Comparison of ENCODE assay signal across 10 mouse cellular contexts in the genomic region with DNA sequence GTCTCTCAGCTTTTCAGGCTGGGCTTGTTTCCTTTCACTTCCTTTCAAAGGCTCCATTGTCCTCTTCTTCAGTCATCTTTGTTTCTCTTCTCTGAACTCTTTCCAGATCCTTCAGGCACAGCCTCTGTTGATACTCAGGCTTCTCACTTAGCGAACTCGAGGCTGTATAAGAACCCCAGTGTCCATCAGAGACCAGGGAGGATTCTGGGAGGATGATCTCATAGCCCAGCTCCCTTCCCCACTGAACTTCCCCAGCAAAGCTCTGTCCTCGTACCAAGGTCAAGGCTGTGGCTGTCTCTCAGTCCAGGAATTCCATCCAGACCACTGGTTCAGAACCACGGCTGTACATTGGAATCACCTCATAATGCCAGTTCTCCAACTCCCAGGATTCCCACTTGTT. TPM values are rescaled to one million over a fixed set of nuclear protein-coding genes. Genes with fewer than 3 reads are reported as not detected.
A peak's percentile ranks its signal among the peaks of the same experiment; 100 is the strongest.
DNase-seq lines count a peak whose midpoint lies in the region; ATAC-seq and TF ChIP-seq lines count a peak whose summit lies in the region.
"Had no signal": no experiment of that assay in that cellular context is flagged by ENCODE, and none has a peak within 500 bp of the region (broad histone marks: within the 10 kb centered on the region; RNA-seq: fewer than 3 reads in every experiment).

No protein-coding gene starts in this region.

- H3K27ac ChIP-seq in midbrain, embryonic 10.5 days (replicated peaks), result 0 out of 2 replicates have a peak overlapping the region, but pooled peaks have one; percentile 23
- H3K27ac ChIP-seq in midbrain, embryonic 11.5 days (ENCODE audit: low read depth, low read length), result no peak overlapping the region
- peak overlapping the region; percentile 40; the same call in 1 of the 2 replicates for H3K27ac ChIP-seq in forebrain, embryonic 10.5 days
- H3K27ac ChIP-seq in stomach, postnatal 0 days (replicated peaks), result peak overlapping the region; percentile 61; the same call in 1 of the 2 replicates
- H3K27ac ChIP-seq: lung, embryonic 15.5 days had no signal

- no peaks in the 10 kb centered on the region for H3K36me3 ChIP-seq in midbrain, embryonic 10.5 days
- H3K36me3 ChIP-seq in midbrain, embryonic 11.5 days (ENCODE audit: control insufficient read depth, insufficient read depth, low read length), result no peaks in the 10 kb centered on the region
- no peaks in the 10 kb centered on the region for H3K36me3 ChIP-seq in forebrain, embryonic 10.5 days (replicated peaks)
- H3K36me3 ChIP-seq in stomach, postnatal 0 days (ENCODE audit: control insufficient read depth, insufficient read depth, low read length), result no peaks in the 10 kb centered on the region
- H3K36me3 ChIP-seq: lung, embryonic 15.5 days had no signal

- no peak for DNase-seq in frontal cortex, postnatal 10 days (ENCODE audit: low spot score in 2 of 2)
- no peak for DNase-seq in midbrain, embryonic 10.5 days (ENCODE audit: low spot score)
- DNase-seq in midbrain, embryonic 11.5 days (ENCODE audit: low spot score, missing footprints), result no peak
- no peak for DNase-seq in forebrain, embryonic 10.5 days (ENCODE audit: extremely low spot score, low spot score)
- no peak for DNase-seq in stomach, postnatal 0 days (ENCODE audit: low spot score)
- no peak for DNase-seq in left cerebral cortex, postnatal 25 days (ENCODE audit: low spot score in 2 of 2)
- DNase-seq in left cerebral cortex, postnatal 4 days, result no peak
- DNase-seq: kidney, adult 11 months had no signal

- no peak for TF ChIP-seq CTCF in stomach, postnatal 0 days (IDR thresholded peaks at IDR 0.05; ENCODE audit: low read depth)

- peaks cover 7% of the 10 kb centered on the region for H3K4me1 ChIP-seq in midbrain, embryonic 10.5 days
- no peaks in the 10 kb centered on the region for H3K4me1 ChIP-seq in midbrain, embryonic 11.5 days (ENCODE audit: control insufficient read depth, insufficient read depth, low read length)
- peaks cover 7% of the 10 kb centered on the region for H3K4me1 ChIP-seq in forebrain, embryonic 10.5 days
- H3K4me1 ChIP-seq in stomach, postnatal 0 days (replicated peaks; ENCODE audit: control insufficient read depth, insufficient read depth), result no peaks in the 10 kb centered on the region

- no peak overlapping the region for H3K4me2 ChIP-seq in midbrain, embryonic 11.5 days
- H3K4me2 ChIP-seq in stomach, postnatal 0 days (replicated peaks; ENCODE audit: low read depth), result no peak overlapping the region
- H3K4me2 ChIP-seq: lung, embryonic 15.5 days had no signal

- H3K9ac ChIP-seq in midbrain, embryonic 11.5 days (ENCODE audit: low read length), result no peak overlapping the region
- no peak overlapping the region for H3K9ac ChIP-seq in stomach, postnatal 0 days (ENCODE audit: low read length)
- H3K9ac ChIP-seq: lung, embryonic 15.5 days had no signal

- 0 out of 2 replicates have a peak, but pooled peaks have one; percentile 50 for ATAC-seq in frontal cortex, adult (ENCODE audit: low TSS enrichment)
- ATAC-seq in midbrain, embryonic 11.5 days (ENCODE audit: low FRiP score), result no peak
- ATAC-seq in stomach, postnatal 0 days (ENCODE audit: low FRiP score, low TSS enrichment), result no peak

- H3K9me3 ChIP-seq in midbrain, embryonic 10.5 days (replicated peaks), result 0 out of 2 replicates have a peak, but pooled peaks cover 7% of the 10 kb centered on the region
- no peaks in the 10 kb centered on the region for H3K9me3 ChIP-seq in midbrain, embryonic 11.5 days (ENCODE audit: control insufficient read depth, low read length)
- H3K9me3 ChIP-seq in forebrain, embryonic 10.5 days, result peaks cover 3% of the 10 kb centered on the region; the same call in 1 of the 2 replicates
- no peaks in the 10 kb centered on the region for H3K9me3 ChIP-seq in stomach, postnatal 0 days (ENCODE audit: control insufficient read depth, low read length)
- H3K9me3 ChIP-seq: lung, embryonic 15.5 days had no signal

- intact Hi-C loops in left cerebral cortex, postnatal 25 days (cut with DNase I), result no loop called here
- intact Hi-C loops in left cerebral cortex, postnatal 4 days (cut with DNase I), result no loop called here

- 58% methylated on average over 4 of the region's 4 CpGs for WGBS in midbrain, embryonic 10.5 days
- WGBS in midbrain, embryonic 11.5 days, result 49% methylated on average over 4 of the region's 4 CpGs
- WGBS in forebrain, embryonic 10.5 days, result 43% methylated on average over 4 of the region's 4 CpGs
- 33% methylated on average over 4 of the region's 4 CpGs for WGBS in stomach, postnatal 0 days

- TF ChIP-seq EP300 in stomach, postnatal 0 days (optimal IDR thresholded peaks at IDR 0.05), result no peak

- H3K4me3 ChIP-seq in midbrain, embryonic 10.5 days, result no peak overlapping the region
- H3K4me3 ChIP-seq in midbrain, embryonic 11.5 days (ENCODE audit: low read depth, low read length), result no peak overlapping the region
- no peak overlapping the region for H3K4me3 ChIP-seq in forebrain, embryonic 10.5 days
- no peak overlapping the region for H3K4me3 ChIP-seq in stomach, postnatal 0 days (ENCODE audit: low read depth, low read length)
- H3K4me3 ChIP-seq: lung, embryonic 15.5 days had no signal

- peaks cover 2% of the 10 kb centered on the region; the same call in 1 of the 2 replicates for H3K27me3 ChIP-seq in midbrain, embryonic 10.5 days (ENCODE audit: low read depth, poor library complexity, severe bottlenecking)
- H3K27me3 ChIP-seq in midbrain, embryonic 11.5 days (ENCODE audit: control insufficient read depth, insufficient read depth, low read length), result no peaks in the 10 kb centered on the region
- H3K27me3 ChIP-seq in forebrain, embryonic 10.5 days (ENCODE audit: poor library complexity, severe bottlenecking), result peaks cover 1% of the 10 kb centered on the region; the same call in 1 of the 2 replicates
- H3K27me3 ChIP-seq in stomach, postnatal 0 days (ENCODE audit: control insufficient read depth, insufficient read depth, low read length), result no peaks in the 10 kb centered on the region
- H3K27me3 ChIP-seq: lung, embryonic 15.5 days had no signal

RNA-seq across cellular contexts. Expression of a gene that starts 18.4 kb away (rescaled TPM):
- 0.25 and 0.29 TPM in 2 replicates for polyA plus RNA-seq in midbrain, embryonic 10.5 days (2016; fragmentation: Nextera tagmentation; extraction: Ambion mirVana)
- 0.16 and 0.36 TPM in 2 replicates for polyA plus RNA-seq in midbrain, embryonic 11.5 days (2014; fragmentation: Nextera tagmentation; extraction: Ambion mirVana)
- polyA plus RNA-seq in forebrain, embryonic 10.5 days (2016; fragmentation: Nextera tagmentation; extraction: Ambion mirVana), result 0.18 and 0.27 TPM in 2 replicates
- 20.9 and 24.7 TPM in 2 replicates for polyA plus RNA-seq in stomach, postnatal 0 days (2015; fragmentation: Nextera tagmentation; extraction: Ambion mirVana)
- total RNA-seq in left cerebral cortex, postnatal 25 days (2021), result under 1 TPM; 0.69 to 0.71 TPM
- total RNA-seq in left cerebral cortex, postnatal 4 days (2021), result 1 to 10 TPM; 1.4 to 1.7 TPM

RNA-seq across cellular contexts. Expression of a gene that starts 54.2 kb away (rescaled TPM):
- polyA plus RNA-seq in midbrain, embryonic 10.5 days (2016; fragmentation: Nextera tagmentation; extraction: Ambion mirVana), result not detected in 2 replicates
- polyA plus RNA-seq in midbrain, embryonic 11.5 days (2014; fragmentation: Nextera tagmentation; extraction: Ambion mirVana), result not detected in 2 replicates
- polyA plus RNA-seq in forebrain, embryonic 10.5 days (2016; fragmentation: Nextera tagmentation; extraction: Ambion mirVana), result 0.06 TPM in 1 of 2 replicates, not detected in the other
- 0.15 and 0.21 TPM in 2 replicates for polyA plus RNA-seq in stomach, postnatal 0 days (2015; fragmentation: Nextera tagmentation; extraction: Ambion mirVana)
- under 1 TPM in 1 of 2 experiments, not detected in 1; 0.11 TPM for total RNA-seq in left cerebral cortex, postnatal 25 days (2021)
- not detected for total RNA-seq in left cerebral cortex, postnatal 4 days (2021)

Comparison
In these comparisons a context has a peak if more than half of its experiments do, and no peak if none do; other contexts are left out.
1. RNA of a gene that starts 18.4 kb away (polyA plus RNA-seq): 20.9 to 24.7 TPM in stomach, postnatal 0 days; 0.18 to 0.27 TPM in forebrain, embryonic 10.5 days, 0.25 to 0.29 TPM in midbrain, embryonic 10.5 days and 0.16 to 0.36 TPM in midbrain, embryonic 11.5 days; every median in the first group is over 10 times any median in the second.